Mouse (Mus musculus) ES-Bruce4 (cell line): ENCODE data around the gene Syn2. TPM values are rescaled to one million over a fixed set of nuclear protein-coding genes. Genes with fewer than 3 reads are reported as not detected.

Source experiments
- H3K27ac ChIP-seq: 2 replicates; pipeline ENCODE4 v1.5.1; 2012; ENCODE audit warnings: low read length, inconsistent platforms; ENCODE audit not compliant: insufficient read depth
- H3K27me3 ChIP-seq: 2 replicates; pipeline ENCODE4 v1.6.1; 2012; ENCODE audit warnings: mild to moderate bottlenecking, low read length, inconsistent platforms; ENCODE audit not compliant: control insufficient read depth, poor library complexity, insufficient read depth, severe bottlenecking
- H3K36me3 ChIP-seq: 2 replicates; pipeline ENCODE4 v1.6.1; 2012; ENCODE audit warnings: inconsistent platforms, mild to moderate bottlenecking, low read length, moderate library complexity; ENCODE audit not compliant: control insufficient read depth, poor library complexity, insufficient read depth, severe bottlenecking
- H3K4me1 ChIP-seq: one replicate; pipeline ENCODE4 v1.8.1; 2011; ENCODE audit warnings: low read length; ENCODE audit not compliant: control insufficient read depth, insufficient read depth
- H3K4me3 ChIP-seq: 2 replicates; pipeline ENCODE4 v1.5.1; 2011; ENCODE audit warnings: low read depth, mild to moderate bottlenecking, low read length
- H3K9ac ChIP-seq: 2 replicates; pipeline ENCODE4 v1.6.1; 2012; ENCODE audit warnings: low read depth, mild to moderate bottlenecking, inconsistent platforms; ENCODE audit not compliant: poor library complexity, severe bottlenecking
- H3K9me3 ChIP-seq: replicated peaks from 2 replicates; pipeline ENCODE4 v1.6.1; 2012; ENCODE audit warnings: mild to moderate bottlenecking, low read length, inconsistent platforms; ENCODE audit not compliant: control insufficient read depth, poor library complexity, insufficient read depth, severe bottlenecking
- CTCF ChIP-seq: IDR thresholded peaks from one replicate; pipeline ENCODE4 v1.8.1; 2011; ENCODE audit warnings: low read depth, low read length
- EP300 ChIP-seq: IDR thresholded peaks from 2 replicates; pipeline ENCODE4 v1.6.1; 2011; ENCODE audit warnings: low read depth, low read length; ENCODE audit not compliant: insufficient read depth
- POLR2A ChIP-seq: IDR thresholded peaks from one replicate; pipeline ENCODE4 v1.8.1; 2011; ENCODE audit warnings: low read length; ENCODE audit not compliant: insufficient read depth
- polyA plus RNA-seq: library from polyadenylated mRNA; stranded (reverse); fragments of >200 nt; gene quantifications from 2 replicates; pipeline ENCODE4 v1.2.4, GENCODE M21; 2011; ENCODE audit warnings: low read depth; ENCODE audit not compliant: missing spikeins, insufficient read depth, insufficient read length

Gene Syn2
- polyA plus RNA-seq, 1 experiment: 0.55 TPM

GRCm38 (mm10) chr6:115278086-115278485 is 143.4 kb downstream of the Syn2 start:
- Histone ChIP-seq H3K9ac (no peak overlapping the region), H3K9me3 (no peaks in the 10 kb centered on the region), H3K36me3 (no peaks in the 10 kb centered on the region), H3K4me1 (no peaks in the 10 kb centered on the region), H3K27me3 (no peaks in the 10 kb centered on the region), H3K27ac (no peak overlapping the region), H3K4me3 (no peak overlapping the region)
- TF ChIP-seq CTCF (no peak), POLR2A (no peak), EP300 (no peak)

GRCm38 (mm10) chr6:115279639-115280038 is 144.9 kb downstream of the Syn2 start:
- no peak overlapping the region for H3K9ac ChIP-seq
- H3K27ac ChIP-seq: no peak overlapping the region
- TF ChIP-seq POLR2A (no peak), CTCF (no peak), EP300 (no peak)
- no peaks in the 10 kb centered on the region for H3K9me3 ChIP-seq
- H3K27me3 ChIP-seq: no peaks in the 10 kb centered on the region
- no peaks in the 10 kb centered on the region for H3K4me1 ChIP-seq
- H3K4me3 ChIP-seq: no peak overlapping the region
- H3K36me3 ChIP-seq: no peaks in the 10 kb centered on the region

- Histone ChIP-seq H3K27ac (no peak overlapping the region), H3K36me3 (no peaks in the 10 kb centered on the region)
Observed at GRCm38 (mm10) chr6:115284153-115284552, 149.5 kb downstream of the Syn2 start.

GRCm38 (mm10) chr6:115286441-115286840 is 151.7 kb downstream of the Syn2 start:
- Histone ChIP-seq H3K9me3 (no peaks in the 10 kb centered on the region), H3K4me1 (no peaks in the 10 kb centered on the region), H3K4me3 (no peak overlapping the region), H3K27ac (no peak overlapping the region), H3K27me3 (no peaks in the 10 kb centered on the region), H3K9ac (no peak overlapping the region), H3K36me3 (no peaks in the 10 kb centered on the region)
- TF ChIP-seq CTCF: no peak
- no peak for TF ChIP-seq POLR2A
- no peak for TF ChIP-seq EP300

More at GRCm38 (mm10) chr6:115284153-115284552, 149.5 kb downstream of the Syn2 start:
- no peaks in the 10 kb centered on the region for H3K9me3 ChIP-seq
- H3K9ac ChIP-seq: no peak overlapping the region
- no peaks in the 10 kb centered on the region for H3K27me3 ChIP-seq
- no peak overlapping the region for H3K4me3 ChIP-seq
- H3K4me1 ChIP-seq: no peaks in the 10 kb centered on the region
- TF ChIP-seq CTCF (no peak), EP300 (no peak), POLR2A (no peak)

- Histone ChIP-seq H3K27ac (no peak overlapping the region), H3K4me3 (no peak overlapping the region), H3K4me1 (no peaks in the 10 kb centered on the region), H3K27me3 (no peaks in the 10 kb centered on the region), H3K9me3 (no peaks in the 10 kb centered on the region), H3K9ac (no peak overlapping the region), H3K36me3 (no peaks in the 10 kb centered on the region)
- no peak for TF ChIP-seq CTCF
- no peak for TF ChIP-seq POLR2A
- TF ChIP-seq EP300: no peak
Observed at GRCm38 (mm10) chr6:115288223-115288622, 153.5 kb downstream of the Syn2 start.

GRCm38 (mm10) chr6:115290561-115290960 is 155.9 kb downstream of the Syn2 start:
- TF ChIP-seq CTCF (no peak), EP300 (no peak), POLR2A (no peak)
- Histone ChIP-seq H3K4me3 (no peak overlapping the region), H3K36me3 (no peaks in the 10 kb centered on the region), H3K27me3 (no peaks in the 10 kb centered on the region), H3K9ac (no peak overlapping the region), H3K4me1 (no peaks in the 10 kb centered on the region), H3K27ac (no peak overlapping the region), H3K9me3 (no peaks in the 10 kb centered on the region)
